Mouse (Mus musculus): ENCODE measurements around the gene Ap1g2.

Gene Ap1g2

DNA sequence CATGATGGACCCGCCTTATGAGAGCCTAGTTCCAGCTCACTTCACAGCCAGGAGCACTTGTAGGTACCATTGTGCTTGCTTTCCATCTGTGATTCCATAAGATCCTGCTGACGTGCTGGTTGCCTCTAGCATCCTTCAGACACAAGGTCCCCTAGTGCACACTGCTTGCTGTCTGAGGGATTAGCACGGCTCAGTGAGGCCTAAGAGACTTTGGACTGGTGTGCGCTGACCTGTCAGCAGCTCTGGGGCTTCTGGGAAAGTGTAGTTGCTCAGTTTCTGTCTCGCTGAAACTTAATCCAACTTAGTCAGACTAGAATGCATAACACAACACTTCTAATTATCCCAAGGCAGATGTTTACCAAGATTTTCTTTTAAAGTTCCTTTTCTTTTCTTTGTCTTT is 46.5 kb downstream of the Ap1g2 start:
- DNase-seq (ENCODE audit: low read depth, low spot score), result no peak

DNA sequence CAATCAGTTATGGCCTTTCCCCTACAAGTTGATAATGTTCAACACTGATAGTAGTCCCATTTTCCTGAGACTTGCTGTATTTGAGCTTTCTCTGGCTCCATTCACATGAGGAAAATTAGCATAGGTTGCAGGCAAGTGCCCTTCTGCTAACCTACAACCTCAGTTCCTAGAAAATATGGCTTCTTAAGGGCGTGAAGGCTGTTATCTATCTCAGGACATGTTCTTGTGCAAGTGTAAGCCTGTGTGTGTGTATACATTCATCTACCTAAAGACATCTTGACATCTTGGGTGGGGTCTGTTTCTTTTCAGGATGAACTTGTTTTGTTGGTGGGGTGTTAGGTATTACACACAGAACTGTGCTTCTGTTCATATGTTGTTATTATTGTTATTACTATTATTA is 47.4 kb downstream of the Ap1g2 start:
- no peak for DNase-seq (ENCODE audit: low read depth, low spot score)

DNA sequence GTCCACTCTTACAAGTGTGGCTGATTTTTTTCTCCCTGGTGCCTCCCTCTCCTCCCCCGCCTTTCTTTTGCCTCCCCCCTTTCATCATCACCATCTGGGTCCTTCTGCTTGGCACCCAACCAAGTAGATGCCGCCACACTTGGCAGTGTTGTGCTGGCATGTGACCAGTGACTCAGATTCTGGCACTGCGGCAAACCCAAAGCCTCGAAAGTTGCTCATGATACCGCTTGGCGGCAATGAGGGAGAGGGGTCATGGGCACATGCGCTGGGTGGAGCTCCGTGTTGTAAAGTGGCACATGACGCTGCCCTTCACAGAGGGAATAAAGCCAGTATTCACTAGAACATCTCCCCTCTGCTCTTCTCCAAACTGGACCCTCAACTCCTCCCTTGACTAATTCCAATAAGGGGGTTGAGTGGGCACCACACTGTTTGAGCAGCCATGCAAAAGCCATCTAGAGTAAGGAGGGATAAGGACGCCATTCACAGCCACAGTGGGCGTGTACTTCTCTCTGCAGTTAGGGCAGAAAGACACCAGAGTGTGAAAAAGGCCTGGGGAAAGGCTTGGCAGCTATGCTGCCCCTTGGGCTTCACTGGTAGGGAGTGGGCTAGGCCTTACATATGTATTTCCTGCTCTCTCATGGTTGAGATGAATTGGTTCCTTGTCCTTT is 51.1 kb downstream of the Ap1g2 start:
- DNase-seq (ENCODE audit: low read depth, low spot score), result no peak

DNA sequence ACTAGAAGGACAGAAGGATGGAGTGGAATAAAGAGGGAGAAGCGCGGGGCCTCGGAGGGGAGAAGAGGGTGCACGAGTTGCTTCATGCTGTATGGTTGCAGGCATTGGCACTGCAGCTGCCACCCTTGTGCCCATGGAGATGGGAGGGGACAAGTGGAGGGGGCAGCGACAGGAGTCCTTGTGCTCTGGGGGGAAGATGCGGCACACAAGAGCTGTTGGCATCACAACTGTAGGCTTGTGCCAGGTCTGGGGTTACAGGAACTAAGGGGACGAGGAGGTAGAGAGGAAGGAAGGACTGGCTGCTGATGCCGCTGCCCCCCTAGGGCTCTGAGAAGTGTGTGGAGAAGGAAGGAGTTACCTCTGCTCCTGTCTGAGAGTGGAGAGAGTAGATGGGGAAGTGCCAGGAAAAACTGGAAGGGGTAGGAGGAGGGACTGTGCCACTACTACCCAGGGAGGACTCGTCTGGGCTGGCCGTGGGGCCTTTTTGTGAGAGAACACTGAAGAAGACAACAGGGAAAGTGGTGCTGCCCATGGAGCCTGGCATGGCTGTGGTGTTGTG is 52.1 kb downstream of the Ap1g2 start:
- no peak for DNase-seq (ENCODE audit: low read depth, low spot score)

DNA sequence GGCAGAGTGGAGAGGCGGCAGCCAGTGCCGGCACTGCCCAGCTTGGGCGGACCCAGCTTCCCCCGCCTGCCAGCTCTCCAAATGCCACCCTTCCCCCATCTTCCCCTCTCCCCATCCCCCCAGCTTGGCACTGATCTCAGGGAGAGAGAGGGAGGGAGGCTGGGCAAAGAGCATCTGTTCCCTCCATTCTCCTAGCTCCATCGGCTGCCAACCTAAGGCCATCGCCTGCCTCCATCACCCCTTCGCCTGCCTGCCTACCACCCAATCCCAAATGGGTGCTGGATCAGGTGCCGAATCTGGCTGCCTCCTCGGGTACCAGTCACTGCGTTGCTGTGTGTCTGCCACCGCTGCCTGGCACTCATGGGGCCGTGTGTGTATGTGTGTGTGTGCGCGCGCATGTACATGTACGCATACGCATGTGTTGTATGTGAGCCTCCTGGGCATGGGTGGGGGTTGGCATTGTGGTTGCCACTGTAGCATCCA is 52.6 kb downstream of the Ap1g2 start:
- DNase-seq (ENCODE audit: low read depth, low spot score), result no peak

DNA sequence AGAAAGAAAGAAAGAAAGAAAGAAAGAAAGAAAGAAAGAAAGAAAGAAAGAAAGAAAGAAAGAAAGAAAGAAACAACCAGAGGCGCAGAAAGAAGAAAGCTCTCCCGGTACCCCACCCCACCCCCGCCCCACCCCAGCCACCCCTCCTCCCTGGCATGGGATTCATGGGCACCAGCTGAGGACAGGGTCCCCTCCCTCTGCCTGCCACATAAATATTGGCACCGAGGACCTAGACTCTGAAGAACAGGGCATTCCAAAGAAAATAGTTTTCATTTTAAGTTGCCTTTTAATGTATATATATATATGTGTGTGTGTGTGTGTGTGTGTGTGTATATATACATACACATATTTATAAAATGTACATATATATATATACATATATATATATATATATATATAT is 53.3 kb downstream of the Ap1g2 start:
- DNase-seq (ENCODE audit: low read depth, low spot score), result no peak

DNA sequence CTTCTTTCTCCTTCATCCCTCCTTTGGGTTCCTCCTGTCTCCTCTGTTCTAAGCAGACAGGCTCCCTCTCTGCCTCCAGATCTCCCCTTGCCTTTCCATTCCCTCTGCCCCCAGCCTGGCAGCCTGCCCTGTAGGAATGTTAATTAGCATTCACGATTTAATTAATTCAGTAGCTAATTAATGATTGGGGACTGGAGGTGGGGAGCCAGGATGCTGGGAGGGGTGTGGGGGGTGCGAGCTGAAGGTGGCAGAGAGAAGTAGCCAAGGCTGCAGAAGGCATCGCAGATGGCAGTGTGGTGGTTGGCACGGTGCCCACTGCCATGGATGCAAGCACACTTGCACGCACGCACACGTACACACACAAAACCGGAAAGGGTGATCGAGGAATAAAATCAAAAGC is 53.9 kb downstream of the Ap1g2 start:
- no peak for DNase-seq (ENCODE audit: low read depth, low spot score)
